Mouse (Mus musculus) testis, adult 2 months (tissue): ENCODE data around the gene Mylk. TPM values are rescaled to one million over a fixed set of nuclear protein-coding genes. Genes with fewer than 3 reads are reported as not detected.

Experiments
- H3K27ac ChIP-seq: fragments of 200-500 bp; 2 replicates; pipeline ENCODE4 v1.5.1; 2012; ENCODE audit warnings: low read depth, low read length; ENCODE audit not compliant: control insufficient read depth, insufficient read depth
- H3K27me3 ChIP-seq: fragments of 200-500 bp; 2 replicates; pipeline ENCODE4 v1.6.1; 2012; ENCODE audit warnings: mild to moderate bottlenecking, low read length, moderate library complexity; ENCODE audit not compliant: control insufficient read depth, insufficient read depth
- H3K36me3 ChIP-seq: fragments of 200-500 bp; 2 replicates; pipeline ENCODE4 v1.6.1; 2012; ENCODE audit warnings: mild to moderate bottlenecking, low read length; ENCODE audit not compliant: control insufficient read depth, insufficient read depth
- H3K4me1 ChIP-seq: fragments of 200-500 bp; 2 replicates; pipeline ENCODE4 v1.6.1; 2012; ENCODE audit warnings: low read length; ENCODE audit not compliant: control insufficient read depth, insufficient read depth
- H3K4me3 ChIP-seq: fragments of 200-500 bp; 2 replicates; pipeline ENCODE4 v1.5.1; 2012; ENCODE audit warnings: low read depth, mild to moderate bottlenecking, low read length, moderate library complexity, mixed read lengths; ENCODE audit not compliant: control insufficient read depth
- CTCF ChIP-seq: fragments of 200-500 bp; IDR thresholded peaks from 2 replicates; pipeline ENCODE4 v1.5.1; 2012; ENCODE audit warnings: low read depth, mild to moderate bottlenecking, inconsistent platforms, low read length, moderate library complexity; ENCODE audit not compliant: control insufficient read depth, insufficient read depth, insufficient replicate concordance
- POLR2A ChIP-seq: fragments of 200-500 bp; IDR thresholded peaks from 2 replicates; pipeline ENCODE4 v1.6.1; 2012; ENCODE audit warnings: low read depth, mild to moderate bottlenecking, inconsistent platforms, low read length, moderate library complexity; ENCODE audit not compliant: control insufficient read depth
- polyA plus RNA-seq: library from polyadenylated mRNA; depleted of rRNA; stranded (reverse); fragments of >200 nt; gene quantifications from 2 replicates; pipeline ENCODE4 v1.2.3, GENCODE M21; 2012

The Mylk gene
- polyA plus RNA-seq, 1 experiment = 25.3 TPM

DNA sequence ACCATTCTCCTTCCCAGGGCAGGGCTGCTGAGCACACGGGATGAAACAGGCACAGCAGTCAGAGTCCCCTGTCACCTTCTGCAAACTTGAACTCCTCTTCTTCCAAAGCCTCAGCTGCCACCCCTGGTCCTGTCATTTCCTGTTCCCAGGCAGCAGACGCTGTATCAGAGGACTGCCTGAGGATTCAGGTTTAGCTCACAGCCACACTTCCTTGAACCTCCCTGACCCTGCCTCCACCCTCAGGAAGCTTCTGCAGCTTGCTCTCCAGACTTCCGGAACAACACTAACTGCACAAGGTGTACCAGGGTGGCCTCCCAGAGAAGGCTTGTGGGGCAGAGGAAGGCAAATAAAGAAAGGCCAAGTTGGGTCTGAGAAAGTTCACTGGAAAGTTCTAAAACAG, 102.6 kb downstream of the Mylk start:
- no peak overlapping the region for H3K4me3 ChIP-seq
- H3K36me3 ChIP-seq = no peaks in the 10 kb centered on the region
- H3K4me1 ChIP-seq = no peaks in the 10 kb centered on the region
- no peak overlapping the region for H3K27ac ChIP-seq
- no peaks in the 10 kb centered on the region for H3K27me3 ChIP-seq
- no peak for TF ChIP-seq POLR2A
- no peak for TF ChIP-seq CTCF

DNA sequence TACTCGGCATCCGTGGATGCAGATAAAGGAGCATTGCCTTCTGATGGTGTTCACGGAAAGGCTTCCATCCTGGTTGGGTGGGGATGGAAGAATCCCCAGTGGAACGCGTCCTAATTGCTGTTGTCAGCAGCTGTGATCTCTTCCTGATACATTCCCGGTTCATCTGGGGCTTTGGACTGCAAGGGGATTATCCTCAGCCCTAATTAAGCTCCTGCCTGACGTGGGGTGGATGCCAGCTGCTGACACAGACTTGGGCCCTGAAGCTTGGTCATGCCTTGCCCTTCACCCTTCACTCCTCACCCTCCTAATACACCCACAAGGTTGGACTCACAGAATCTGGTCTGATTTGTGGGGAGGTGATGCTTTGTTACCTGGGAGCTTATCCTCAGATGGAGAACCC, 109.1 kb downstream of the Mylk start:
- Histone ChIP-seq H3K4me3 (no peak overlapping the region), H3K27ac (no peak overlapping the region), H3K36me3 (no peaks in the 10 kb centered on the region), H3K4me1 (no peaks in the 10 kb centered on the region), H3K27me3 (no peaks in the 10 kb centered on the region)
- TF ChIP-seq POLR2A (no peak), CTCF (no peak)

GRCm38 (mm10) chr16:34855136-34855535, 110.1 kb downstream of the Mylk start:
- TF ChIP-seq CTCF (no peak), POLR2A (no peak)
- no peak overlapping the region for H3K27ac ChIP-seq
- H3K4me1 ChIP-seq = no peaks in the 10 kb centered on the region
- H3K36me3 ChIP-seq = no peaks in the 10 kb centered on the region
- no peaks in the 10 kb centered on the region for H3K27me3 ChIP-seq
- no peak overlapping the region for H3K4me3 ChIP-seq

- Histone ChIP-seq H3K27me3 (no peaks in the 10 kb centered on the region), H3K4me3 (no peak overlapping the region), H3K4me1 (no peaks in the 10 kb centered on the region), H3K36me3 (no peaks in the 10 kb centered on the region), H3K27ac (no peak overlapping the region)
- no peak for TF ChIP-seq POLR2A
- TF ChIP-seq CTCF = no peak
Measured at GRCm38 (mm10) chr16:34855751-34856150, 110.7 kb downstream of the Mylk start.

DNA sequence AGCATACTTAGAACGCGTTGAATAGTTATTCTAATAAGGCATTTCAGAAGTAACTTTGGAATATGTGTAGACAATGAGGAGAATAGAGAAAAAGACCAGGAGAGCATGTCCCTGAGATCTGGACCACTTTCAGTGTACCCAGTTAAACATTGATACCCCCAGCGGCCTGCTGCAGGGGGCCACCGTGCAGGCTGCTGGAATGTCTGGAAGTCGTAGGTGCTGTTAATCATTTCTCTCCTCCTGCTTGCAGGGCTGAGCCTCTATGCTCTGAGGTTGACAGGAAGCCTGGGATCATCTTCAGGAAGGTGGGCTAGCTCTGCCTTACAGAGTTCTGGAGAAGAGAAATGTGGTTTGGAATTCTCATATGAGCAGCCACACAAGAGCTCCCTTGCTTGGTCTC, 112.6 kb downstream of the Mylk start:
- no peak overlapping the region for H3K4me3 ChIP-seq
- H3K27me3 ChIP-seq = no peaks in the 10 kb centered on the region
- no peaks in the 10 kb centered on the region for H3K4me1 ChIP-seq
- no peak overlapping the region for H3K27ac ChIP-seq
- no peaks in the 10 kb centered on the region for H3K36me3 ChIP-seq
- TF ChIP-seq POLR2A (no peak), CTCF (no peak)

DNA sequence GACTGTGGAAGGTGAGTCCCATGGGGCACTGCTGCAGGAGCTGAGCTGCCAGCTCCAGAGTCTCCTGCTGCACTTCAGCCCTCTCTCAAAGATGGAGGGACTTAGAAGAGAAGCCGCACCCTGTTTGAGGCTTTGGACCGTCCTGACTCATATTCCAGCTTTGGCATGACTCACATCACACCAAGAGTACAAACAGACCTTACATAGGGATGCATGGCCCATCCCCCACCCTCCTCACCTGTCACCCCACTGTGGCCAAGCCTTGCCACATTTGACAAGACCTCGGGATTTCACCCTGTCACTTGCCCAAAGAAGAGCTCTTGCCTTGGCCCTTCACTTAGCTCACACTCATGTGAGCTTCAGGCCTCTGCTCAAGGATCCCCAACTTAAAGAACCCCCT, 115.8 kb downstream of the Mylk start:
- H3K4me1 ChIP-seq = no peaks in the 10 kb centered on the region
- no peaks in the 10 kb centered on the region for H3K27me3 ChIP-seq
- no peak for TF ChIP-seq CTCF
- no peak for TF ChIP-seq POLR2A

DNA sequence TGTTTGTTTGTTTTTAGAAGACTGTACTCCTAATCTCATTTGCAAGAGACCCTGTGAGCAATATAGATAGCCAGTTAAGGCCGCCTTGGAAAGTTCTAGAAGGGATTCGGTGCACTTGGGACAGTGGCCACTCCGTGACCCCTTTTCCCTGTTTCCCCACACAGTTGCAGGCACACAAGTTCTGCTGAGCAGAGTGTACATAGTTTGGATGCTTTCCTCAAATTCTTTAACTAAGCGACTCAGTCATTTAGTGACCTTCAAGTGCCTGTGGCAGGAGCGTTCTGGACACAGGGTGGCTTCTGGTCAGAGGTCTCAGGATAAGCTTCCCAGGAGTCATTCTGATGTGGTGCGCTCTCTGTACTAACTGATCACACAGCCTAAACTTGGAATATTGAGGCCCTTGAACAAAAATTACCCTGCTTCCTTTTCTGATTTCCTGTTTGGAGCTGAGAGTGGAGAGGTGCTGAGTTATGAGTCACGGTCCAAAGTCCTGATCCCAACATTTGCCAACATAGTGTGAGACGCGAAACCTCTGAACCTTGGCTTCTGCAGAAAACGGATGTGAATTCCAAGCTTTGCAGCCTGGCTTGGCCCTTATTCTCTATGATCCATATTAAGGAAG, 116.8 kb downstream of the Mylk start:
- no peak overlapping the region for H3K4me3 ChIP-seq
- H3K27ac ChIP-seq = no peak overlapping the region
- no peaks in the 10 kb centered on the region for H3K27me3 ChIP-seq
- no peaks in the 10 kb centered on the region for H3K4me1 ChIP-seq
- no peak for TF ChIP-seq CTCF
- TF ChIP-seq POLR2A = no peak
- no peaks in the 10 kb centered on the region for H3K36me3 ChIP-seq

More for the DNA sequence above, 115.8 kb downstream of the Mylk start:
- Histone ChIP-seq H3K27ac (no peak overlapping the region), H3K36me3 (no peaks in the 10 kb centered on the region), H3K4me3 (no peak overlapping the region)

- Histone ChIP-seq H3K27ac (no peak overlapping the region), H3K4me1 (no peaks in the 10 kb centered on the region), H3K36me3 (no peaks in the 10 kb centered on the region), H3K4me3 (no peak overlapping the region), H3K27me3 (no peaks in the 10 kb centered on the region)
- TF ChIP-seq POLR2A (no peak), CTCF (no peak)
Measured at GRCm38 (mm10) chr16:34865373-34865772, 120.4 kb downstream of the Mylk start.
